Mouse (Mus musculus) forebrain, postnatal 0 days (tissue): ENCODE results near the gene Tescl. TPM values are rescaled to one million over a fixed set of nuclear protein-coding genes. Genes with fewer than 3 reads are reported as not detected.

Experiments
- ATAC-seq: fragments of 200-750 bp; cut with Nextera tagmentation; 2 replicates; pipeline ENCODE4 v1.8.0; 2017; ENCODE audit warnings: mild to moderate bottlenecking, moderate library complexity
- DNase-seq: peaks from one replicate; pipeline ENCODE4 v3.0.0-alpha.2; 2015
- H3K27ac ChIP-seq: fragments of 300-500 bp; sonication (generic); 2 replicates; pipeline ENCODE4 v1.5.1; 2014; ENCODE audit warnings: low read depth, mild to moderate bottlenecking, antibody characterized with exemption, low read length, moderate library complexity, mixed read lengths
- H3K27me3 ChIP-seq: fragments of 300-500 bp; sonication (generic); 2 replicates; pipeline ENCODE4 v1.6.1; 2014; ENCODE audit warnings: mild to moderate bottlenecking, low read length, mixed read lengths; ENCODE audit not compliant: insufficient read depth
- H3K36me3 ChIP-seq: fragments of 300-500 bp; sonication (generic); 2 replicates; pipeline ENCODE4 v1.6.1; 2014; ENCODE audit warnings: mild to moderate bottlenecking, moderate library complexity; ENCODE audit not compliant: insufficient read depth
- H3K4me1 ChIP-seq: fragments of 300-500 bp; sonication (generic); 2 replicates; pipeline ENCODE4 v1.6.1; 2014; ENCODE audit warnings: antibody characterized with exemption; ENCODE audit not compliant: insufficient read depth
- H3K4me2 ChIP-seq: fragments of 300-500 bp; sonication (generic); 2 replicates; pipeline ENCODE4 v1.6.1; 2014; ENCODE audit warnings: low read depth, mild to moderate bottlenecking, moderate library complexity
- H3K4me3 ChIP-seq: fragments of 300-500 bp; sonication (generic); 2 replicates; pipeline ENCODE4 v1.5.1; 2014; ENCODE audit warnings: low read depth, low read length, mixed read lengths
- H3K9ac ChIP-seq: fragments of 300-500 bp; sonication (generic); 2 replicates; pipeline ENCODE4 v1.6.1; 2014; ENCODE audit warnings: mild to moderate bottlenecking
- H3K9me3 ChIP-seq: fragments of 300-500 bp; sonication (generic); 2 replicates; pipeline ENCODE4 v1.6.1; 2016; ENCODE audit warnings: low read length
- CTCF ChIP-seq: sonication (generic); IDR thresholded peaks from 2 replicates; pipeline ENCODE4 v1.5.1; 2016; ENCODE audit warnings: antibody characterized with exemption, control low read depth, low read depth
- WGBS: fragments of 180-500 bp; shearing (Covaris S2); extraction: QIAGEN DNeasy Blood & Tissue Kit; methylation state at CpG from one replicate; pipeline ENCODE4 v1.1.7; 2014; 5-methylcytosine and 5-hydroxymethylcytosine counted together
- polyA plus RNA-seq: library from polyadenylated mRNA; unstranded; fragments of >200 nt; fragmentation: Nextera tagmentation; extraction: Ambion mirVana; gene quantifications from 2 replicates; pipeline ENCODE4 v1.2.1, GENCODE M21; 2015
- total RNA-seq: library from RNA; depleted of rRNA; stranded (reverse); fragments of >200 nt; gene quantifications from 2 replicates; pipeline ENCODE4 v1.2.3, GENCODE M21; 2014

Gene Tescl
- total and polyA plus RNA-seq, 2 experiments from 2014 or later, result not detected

- no peaks in the 10 kb centered on the region for H3K9me3 ChIP-seq
- H3K4me3 ChIP-seq, result no peak overlapping the region
- no peak overlapping the region for H3K4me2 ChIP-seq
- TF ChIP-seq CTCF, result no peak
- H3K4me1 ChIP-seq, result peaks cover 9% of the 10 kb centered on the region; the same call in 1 of the 2 replicates
- H3K36me3 ChIP-seq, result no peaks in the 10 kb centered on the region
- ATAC-seq (no peak), DNase-seq (no peak)
- WGBS, result 91% methylated on average over 8 of the region's 8 CpGs
- H3K27me3 ChIP-seq, result no peaks in the 10 kb centered on the region
- no peak overlapping the region for H3K27ac ChIP-seq
- no peak overlapping the region for H3K9ac ChIP-seq
Measured at GRCm38 (mm10) chr7:24376456-24376855, 42.7 kb upstream of the Tescl start.

GRCm38 (mm10) chr7:24373538-24374379 is 40.0 kb upstream of the Tescl start:
- Histone ChIP-seq H3K36me3 (no peaks in the 10 kb centered on the region), H3K27me3 (no peaks in the 10 kb centered on the region), H3K4me2 (no peak overlapping the region), H3K9me3 (no peaks in the 10 kb centered on the region), H3K4me3 (no peak overlapping the region), H3K4me1 (peaks cover 9% of the 10 kb centered on the region; the same call in 1 of the 2 replicates), H3K27ac (peak overlapping the region; percentile 64; the same call in 1 of the 2 replicates), H3K9ac (no peak overlapping the region)
- DNase-seq (peak; percentile 47), ATAC-seq (peak; percentile 61)
- 26% methylated on average over 15 of the region's 20 CpGs for WGBS
- no peak for TF ChIP-seq CTCF

GRCm38 (mm10) chr7:24372786-24373185 is 39.0 kb upstream of the Tescl start:
- DNase-seq (no peak), ATAC-seq (no peak)
- peaks cover 9% of the 10 kb centered on the region; the same call in 1 of the 2 replicates for H3K4me1 ChIP-seq
- no peak overlapping the region for H3K4me2 ChIP-seq
- H3K27ac ChIP-seq, result no peak overlapping the region
- H3K27me3 ChIP-seq, result no peaks in the 10 kb centered on the region
- 61% methylated on average over 4 of the region's 4 CpGs for WGBS
- no peaks in the 10 kb centered on the region for H3K36me3 ChIP-seq
- H3K4me3 ChIP-seq, result no peak overlapping the region
- no peak for TF ChIP-seq CTCF
- H3K9ac ChIP-seq, result no peak overlapping the region
- no peaks in the 10 kb centered on the region for H3K9me3 ChIP-seq

- H3K27ac ChIP-seq, result no peak overlapping the region
- no peaks in the 10 kb centered on the region for H3K36me3 ChIP-seq
- no peaks in the 10 kb centered on the region for H3K9me3 ChIP-seq
- H3K9ac ChIP-seq, result no peak overlapping the region
- H3K4me3 ChIP-seq, result no peak overlapping the region
- 84% methylated on average over 11 of the region's 11 CpGs for WGBS
- no peak for DNase-seq
- no peak for TF ChIP-seq CTCF
- peaks cover 9% of the 10 kb centered on the region; the same call in 1 of the 2 replicates for H3K4me1 ChIP-seq
- H3K4me2 ChIP-seq, result no peak overlapping the region
- ATAC-seq, result no peak
- no peaks in the 10 kb centered on the region for H3K27me3 ChIP-seq
Measured at GRCm38 (mm10) chr7:24372300-24372699, 38.6 kb upstream of the Tescl start.

GRCm38 (mm10) chr7:24371809-24372145 is 38.0 kb upstream of the Tescl start:
- H3K4me1 ChIP-seq, result peaks cover 5% of the 10 kb centered on the region; the same call in 1 of the 2 replicates
- no peak for TF ChIP-seq CTCF
- no peak for ATAC-seq
- no peak for DNase-seq
- no peak overlapping the region for H3K4me2 ChIP-seq
- no peaks in the 10 kb centered on the region for H3K9me3 ChIP-seq
- H3K27me3 ChIP-seq, result no peaks in the 10 kb centered on the region
- 68% methylated on average over 3 of the region's 3 CpGs for WGBS
- no peak overlapping the region for H3K27ac ChIP-seq
- no peak overlapping the region for H3K4me3 ChIP-seq
- H3K36me3 ChIP-seq, result no peaks in the 10 kb centered on the region
- no peak overlapping the region for H3K9ac ChIP-seq

GRCm38 (mm10) chr7:24371012-24371808 is 37.5 kb upstream of the Tescl start:
- Histone ChIP-seq H3K36me3 (no peaks in the 10 kb centered on the region), H3K27ac (no peak overlapping the region), H3K9ac (no peak overlapping the region), H3K9me3 (no peaks in the 10 kb centered on the region), H3K4me3 (no peak overlapping the region), H3K4me2 (no peak overlapping the region), H3K27me3 (no peaks in the 10 kb centered on the region), H3K4me1 (peaks cover 5% of the 10 kb centered on the region; the same call in 1 of the 2 replicates)
- no peak for TF ChIP-seq CTCF
- WGBS, result 84% methylated on average over 7 of the region's 7 CpGs
- ATAC-seq, result no peak
- no peak for DNase-seq
